Mouse (Mus musculus) megakaryocyte-erythroid progenitor cell, adult 5 weeks (primary cell): ENCODE measurements around the gene Dhx29. TPM values are rescaled to one million over a fixed set of nuclear protein-coding genes. Genes with fewer than 3 reads are reported as not detected.

Source experiments
- polyA plus RNA-seq: library from polyadenylated mRNA; stranded (reverse); fragments of >175 nt; gene quantifications from 2 replicates; pipeline ENCODE4 v1.2.3, GENCODE M21; 2012

The Dhx29 gene
- polyA plus RNA-seq, result 6.2 and 6.3 TPM in 2 replicates

DNA sequence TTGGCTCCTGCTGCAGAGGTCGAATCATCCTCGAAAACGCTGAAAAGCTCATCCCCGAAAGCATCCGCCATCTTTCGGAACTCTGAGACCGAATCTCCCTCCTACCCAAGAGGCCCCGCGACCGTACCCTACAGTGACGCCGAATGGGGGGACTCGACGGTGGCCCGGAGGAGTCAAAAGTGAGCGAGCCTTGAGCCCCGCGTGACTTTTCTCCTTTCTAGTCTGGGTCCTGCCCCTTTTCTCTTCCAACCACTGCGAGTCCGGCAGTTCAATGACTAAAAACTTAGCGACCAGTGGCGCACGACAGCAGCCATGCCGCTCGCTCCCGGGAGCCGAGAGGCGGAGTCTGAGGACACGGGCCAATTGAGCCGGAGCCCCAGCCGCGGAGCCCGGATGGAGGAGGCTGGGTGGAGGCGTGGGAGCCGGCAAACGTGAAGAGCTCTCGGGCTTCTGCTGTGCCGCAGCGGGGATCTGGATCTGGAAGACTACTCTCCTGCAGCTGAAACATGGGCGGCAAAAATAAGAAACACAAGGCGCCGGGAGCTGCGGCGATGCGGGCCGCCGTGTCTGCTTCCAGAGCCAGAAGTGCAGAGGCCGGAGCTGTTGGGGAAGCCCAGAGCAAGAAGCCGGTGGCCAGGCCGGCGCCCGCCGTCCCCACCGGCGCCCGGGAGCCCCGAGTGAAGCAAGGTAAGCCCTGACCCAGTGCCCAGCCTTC, at the start of gene Dhx29, which contains the start of gene Mtrex:
TSS of gene Dhx29 (plus strand) at position 168 of the 715 bp plus-strand sequence.
TSS of gene Mtrex (minus strand) at position 112 of the 715 bp plus-strand sequence.

DNA sequence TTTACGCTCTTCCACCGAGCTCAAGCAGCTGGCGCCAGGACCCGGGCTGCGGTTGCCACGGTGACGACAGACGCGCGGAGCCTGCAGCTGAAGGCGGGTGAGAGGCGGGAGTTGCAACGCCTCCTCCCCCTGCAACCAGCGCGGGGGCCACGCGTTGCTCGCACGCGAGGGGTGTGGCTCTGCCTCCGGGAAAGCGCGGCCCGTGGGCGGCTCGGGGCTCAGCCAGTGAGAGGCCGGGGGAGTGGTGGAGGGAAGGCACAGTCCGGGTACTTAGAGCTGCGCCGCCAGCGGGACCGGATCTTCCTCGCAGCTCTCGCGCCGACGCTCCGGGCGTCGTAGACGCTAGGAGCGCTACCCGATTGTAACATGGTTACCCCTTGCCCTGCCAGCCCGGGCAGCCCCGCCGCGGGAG, 60.3 kb downstream of the Dhx29 start, which contains the start of gene Ccno:
TSS of gene Ccno (plus strand) at position 271 of the 412 bp plus-strand sequence.

GRCm38 (mm10) chr13:112993531-112994152, 66.4 kb downstream of the Dhx29 start, which contains the start of gene Mcidas:
TSS of gene Mcidas (plus strand) at chr13:112993845.

Other genes with a start within 250 kb of the Dhx29 start
- gene Plpp1, start 126.7 kb upstream of the Dhx29 start, polyA plus RNA-seq, result 2.0 and 2.4 TPM in 2 replicates
- gene Mtrex, start 56 bp upstream of the Dhx29 start, polyA plus RNA-seq, result 3.0 and 3.6 TPM in 2 replicates
- gene Ccno, start 60.3 kb downstream of the Dhx29 start, polyA plus RNA-seq, result 8.7 and 10.1 TPM in 2 replicates
- gene Mcidas, start 66.4 kb downstream of the Dhx29 start, polyA plus RNA-seq, result not detected in 2 replicates
- gene Cdc20b, start 107.7 kb downstream of the Dhx29 start, polyA plus RNA-seq, result not detected in 2 replicates
- gene Gpx8, start 119.0 kb downstream of the Dhx29 start, polyA plus RNA-seq, result 0.27 TPM in 1 of 2 replicates, not detected in the other
- 0.56 and 0.62 TPM in 2 replicates for gene Gzma, start 173.5 kb downstream of the Dhx29 start, polyA plus RNA-seq